Mouse (Mus musculus) heart, embryonic 12.5 days (tissue): Measurements from ENCODE around the gene Krtap4-2. TPM values are rescaled to one million over a fixed set of nuclear protein-coding genes. Genes with fewer than 3 reads are reported as not detected.

Experiments
- ATAC-seq: fragments of 200-750 bp; cut with Nextera tagmentation; 2 replicates; pipeline ENCODE4 v1.8.0; 2017; ENCODE audit warnings: moderate TSS enrichment, moderate library complexity; ENCODE audit not compliant: insufficient number of reproducible peaks, low FRiP score
- H3K27ac ChIP-seq: fragments of 300-500 bp; sonication (generic); 2 replicates; pipeline ENCODE4 v1.5.1; 2016; ENCODE audit warnings: mild to moderate bottlenecking, moderate library complexity; ENCODE audit not compliant: poor library complexity, severe bottlenecking
- H3K27me3 ChIP-seq: fragments of 300-500 bp; sonication (generic); replicated peaks from 2 replicates; pipeline ENCODE4 v1.6.1; 2016; ENCODE audit warnings: mild to moderate bottlenecking, moderate library complexity
- H3K36me3 ChIP-seq: fragments of 300-500 bp; sonication (generic); 2 replicates; pipeline ENCODE4 v1.6.1; 2016; ENCODE audit warnings: mild to moderate bottlenecking, moderate library complexity
- H3K4me1 ChIP-seq: fragments of 300-500 bp; sonication (generic); replicated peaks from 2 replicates; pipeline ENCODE4 v1.6.1; 2016; ENCODE audit warnings: mild to moderate bottlenecking
- H3K4me2 ChIP-seq: fragments of 300-500 bp; sonication (generic); 2 replicates; pipeline ENCODE4 v1.6.1; 2016; ENCODE audit warnings: mild to moderate bottlenecking, moderate library complexity
- H3K4me3 ChIP-seq: fragments of 300-500 bp; sonication (generic); 2 replicates; pipeline ENCODE4 v1.5.1; 2016; ENCODE audit warnings: mild to moderate bottlenecking
- H3K9ac ChIP-seq: fragments of 300-500 bp; sonication (generic); 2 replicates; pipeline ENCODE4 v1.6.1; 2016; ENCODE audit warnings: mild to moderate bottlenecking, moderate library complexity
- H3K9me3 ChIP-seq: fragments of 300-500 bp; sonication (generic); replicated peaks from 2 replicates; pipeline ENCODE4 v1.6.1; 2016; ENCODE audit warnings: mild to moderate bottlenecking, moderate library complexity
- WGBS: fragments of 180-500 bp; shearing (Covaris S2); methylation state at CpG from one replicate; pipeline ENCODE4 v1.1.7; 2016; 5-methylcytosine and 5-hydroxymethylcytosine counted together
- polyA plus RNA-seq: library from polyadenylated mRNA; unstranded; fragments of >200 nt; fragmentation: Nextera tagmentation; extraction: Ambion mirVana; gene quantifications from 2 replicates; pipeline ENCODE4 v1.2.1, GENCODE M21; 2016

Gene Krtap4-2
- polyA plus RNA-seq, 1 experiment from 2014 or later, result not detected

GRCm38 (mm10) chr11:99590981-99591380, 43.9 kb downstream of the Krtap4-2 start, which contains the start of gene Krtap1-3:
Gene Krtap1-3 (minus strand): TSS chr11:99591339.
- Histone ChIP-seq H3K9ac (no peak within 1 kb of the TSS), H3K4me3 (no peak within 1 kb of the TSS), H3K27ac (no peak within 1 kb of the TSS), H3K9me3 (no peaks in the 10 kb centered on the region), H3K4me1 (no peaks in the 10 kb centered on the region), H3K4me2 (no peak within 1 kb of the TSS), H3K27me3 (0 out of 2 replicates have a peak, but pooled peaks cover 4% of the 10 kb centered on the region), H3K36me3 (no peaks in the 10 kb centered on the region)
- WGBS, result 76% methylated on average over 6 of the region's 6 CpGs
- no peak for ATAC-seq

- WGBS, result 81% methylated on average over 7 of the region's 7 CpGs
- Histone ChIP-seq H3K27me3 (0 out of 2 replicates have a peak, but pooled peaks cover 3% of the 10 kb centered on the region), H3K27ac (no peak overlapping the region), H3K4me2 (no peak overlapping the region), H3K4me1 (no peaks in the 10 kb centered on the region), H3K9ac (no peak overlapping the region), H3K9me3 (no peaks in the 10 kb centered on the region), H3K4me3 (no peak overlapping the region), H3K36me3 (no peaks in the 10 kb centered on the region)
- no peak for ATAC-seq
These were observed 49.8 kb downstream of the Krtap4-2 start for GRCm38 (mm10) chr11:99585096-99585495.

Other genes starting within 250 kb of the Krtap4-2 start
- gene Krt10, start 245.7 kb downstream of the Krtap4-2 start, polyA plus RNA-seq, result 16.6 and 18.8 TPM in 2 replicates
- not detected in 2 replicates for gene Krt12, start 212.8 kb downstream of the Krtap4-2 start, polyA plus RNA-seq
- 3.6 and 4.1 TPM in 2 replicates for gene Krt20, start 196.9 kb downstream of the Krtap4-2 start, polyA plus RNA-seq
- gene Krt23, start 141.9 kb downstream of the Krtap4-2 start, polyA plus RNA-seq, result 0.27 and 0.52 TPM in 2 replicates
- not detected in 2 replicates for gene Krt39, start 113.7 kb downstream of the Krtap4-2 start, polyA plus RNA-seq
- gene Krt40, start 91.9 kb downstream of the Krtap4-2 start, polyA plus RNA-seq, result not detected in 2 replicates
- gene Krtap3-3, start 84.2 kb downstream of the Krtap4-2 start, polyA plus RNA-seq, result not detected in 2 replicates
- not detected in 2 replicates for gene Krtap3-2, start 78.2 kb downstream of the Krtap4-2 start, polyA plus RNA-seq
- not detected in 2 replicates for gene Gm11939, start 75.6 kb downstream of the Krtap4-2 start, polyA plus RNA-seq
- gene Krtap3-1, start 68.5 kb downstream of the Krtap4-2 start, polyA plus RNA-seq, result not detected in 2 replicates
- gene Krtap1-5, start 54.1 kb downstream of the Krtap4-2 start, polyA plus RNA-seq, result not detected in 2 replicates
- not detected in 2 replicates for gene Krtap1-4, start 51.4 kb downstream of the Krtap4-2 start, polyA plus RNA-seq
- not detected in 2 replicates for gene Krtap1-3, start 43.7 kb downstream of the Krtap4-2 start, polyA plus RNA-seq
- gene Krtap9-3, start 37.0 kb downstream of the Krtap4-2 start, polyA plus RNA-seq, result not detected in 2 replicates
- gene Gm11938, start 31.8 kb downstream of the Krtap4-2 start, polyA plus RNA-seq, result not detected in 2 replicates
- gene Gm11937, start 24.9 kb downstream of the Krtap4-2 start, polyA plus RNA-seq, result not detected in 2 replicates
- gene Krtap2-4, start 20.2 kb downstream of the Krtap4-2 start, polyA plus RNA-seq, result not detected in 2 replicates
- not detected in 2 replicates for gene Gm11562, start 14.6 kb downstream of the Krtap4-2 start, polyA plus RNA-seq
- gene Krtap4-1, start 6.8 kb downstream of the Krtap4-2 start, polyA plus RNA-seq, result not detected in 2 replicates
- not detected in 2 replicates for gene Krtap4-7, start 9.0 kb upstream of the Krtap4-2 start, polyA plus RNA-seq
- not detected in 2 replicates for gene Gm11555, start 15.2 kb upstream of the Krtap4-2 start, polyA plus RNA-seq
- gene Gm11563, start 23.9 kb upstream of the Krtap4-2 start, polyA plus RNA-seq, result not detected in 2 replicates
- gene Krtap4-6, start 30.9 kb upstream of the Krtap4-2 start, polyA plus RNA-seq, result not detected in 2 replicates
- gene Gm14190, start 55.7 kb upstream of the Krtap4-2 start, polyA plus RNA-seq, result not detected in 2 replicates
- gene Gm14180, start 99.2 kb upstream of the Krtap4-2 start, polyA plus RNA-seq, result not detected in 2 replicates
- not detected in 2 replicates for gene Gm11595, start 137.8 kb upstream of the Krtap4-2 start, polyA plus RNA-seq
- gene Krtap4-8, start 145.6 kb upstream of the Krtap4-2 start, polyA plus RNA-seq, result not detected in 2 replicates
- not detected in 2 replicates for gene Krtap4-9, start 150.1 kb upstream of the Krtap4-2 start, polyA plus RNA-seq
- gene Gm11596, start 158.4 kb upstream of the Krtap4-2 start, polyA plus RNA-seq, result not detected in 2 replicates
- not detected in 2 replicates for gene Gm11569, start 163.8 kb upstream of the Krtap4-2 start, polyA plus RNA-seq
- not detected in 2 replicates for gene Gm11554, start 169.4 kb upstream of the Krtap4-2 start, polyA plus RNA-seq
- not detected in 2 replicates for gene Krtap4-13, start 174.8 kb upstream of the Krtap4-2 start, polyA plus RNA-seq
- not detected in 2 replicates for gene Gm11564, start 180.6 kb upstream of the Krtap4-2 start, polyA plus RNA-seq
- gene 2300003K06Rik, start 203.0 kb upstream of the Krtap4-2 start, polyA plus RNA-seq, result not detected in 2 replicates
- not detected in 2 replicates for gene Krtap4-16, start 216.5 kb upstream of the Krtap4-2 start, polyA plus RNA-seq
- not detected in 2 replicates for gene Gm11568, start 222.8 kb upstream of the Krtap4-2 start, polyA plus RNA-seq
- not detected in 2 replicates for gene Gm11559, start 229.4 kb upstream of the Krtap4-2 start, polyA plus RNA-seq
- gene Krtap9-1, start 238.3 kb upstream of the Krtap4-2 start, polyA plus RNA-seq, result not detected in 2 replicates
- gene Gm11567, start 244.1 kb upstream of the Krtap4-2 start, polyA plus RNA-seq, result not detected in 2 replicates